Mouse (Mus musculus) neutrophil, adult 5-6 weeks (primary cell): ENCODE data around the gene Olfr1506. TPM values are rescaled to one million over a fixed set of nuclear protein-coding genes. Genes with fewer than 3 reads are reported as not detected.
A peak's percentile ranks its signal among the peaks of the same experiment; 100 is the strongest.
"Not testable (repeated sequence)": the region's sequence is repeated elsewhere in the genome, so short reads cannot be mapped to it uniquely, and the experiment has no call there.

Source experiments
- ATAC-seq: fragments of 151-379, 151-347 bp; 2 replicates; pipeline ENCODE4 v1.8.0; 2017; ENCODE audit warnings: mild to moderate bottlenecking, moderate TSS enrichment; ENCODE audit not compliant: insufficient number of reproducible peaks, poor library complexity, low FRiP score, severe bottlenecking; ENCODE audit errors: extremely low read depth
- total RNA-seq: library from RNA; stranded (forward); fragments of 200-1000 nt; gene quantifications from 2 replicates; pipeline ENCODE4 v1.2.3, GENCODE M21; 2017

Gene Olfr1506
- total RNA-seq, result not detected in 2 replicates

- not testable (repeated sequence) for ATAC-seq
Measured at GRCm38 (mm10) chr2:90224393-90224792, at the start of gene Olfr1506. Olfr1506 (minus strand) TSS chr2:90224493.

GRCm38 (mm10) chr2:90270932-90271331 lies 46.6 kb upstream of the Olfr1506 start, which contains the start of gene Olfr1271:
Olfr1271 (minus strand) TSS chr2:90271032.
- ATAC-seq, result no peak

DNA sequence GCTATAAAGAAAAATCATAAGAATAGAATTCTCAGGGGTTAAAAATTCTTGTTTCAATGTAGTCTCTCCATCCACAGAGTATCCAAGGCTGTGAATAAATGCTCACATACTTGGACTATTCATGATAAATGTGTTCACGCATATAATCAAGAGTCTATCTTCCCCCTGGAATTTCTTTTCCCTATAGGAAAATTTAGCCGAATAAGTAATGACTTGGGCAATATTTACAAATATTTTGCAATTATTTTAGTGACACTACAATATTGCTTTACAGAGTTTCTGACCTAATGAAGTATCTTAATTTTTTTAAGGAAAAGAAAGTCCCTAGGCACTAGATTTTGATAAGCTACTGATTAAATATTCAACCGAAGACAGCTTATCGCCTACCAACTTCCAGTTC lies 33.2 kb upstream of the Olfr1506 start, which contains the start of gene Olfr142:
Olfr142 (minus strand) TSS at position 101 of the 400 bp plus-strand sequence.
- no peak for ATAC-seq

GRCm38 (mm10) chr2:90199606-90200005 lies 24.7 kb downstream of the Olfr1506 start:
- not testable (repeated sequence) for ATAC-seq

GRCm38 (mm10) chr2:90195285-90195684 lies 29.0 kb downstream of the Olfr1506 start:
- not testable (repeated sequence) for ATAC-seq

DNA sequence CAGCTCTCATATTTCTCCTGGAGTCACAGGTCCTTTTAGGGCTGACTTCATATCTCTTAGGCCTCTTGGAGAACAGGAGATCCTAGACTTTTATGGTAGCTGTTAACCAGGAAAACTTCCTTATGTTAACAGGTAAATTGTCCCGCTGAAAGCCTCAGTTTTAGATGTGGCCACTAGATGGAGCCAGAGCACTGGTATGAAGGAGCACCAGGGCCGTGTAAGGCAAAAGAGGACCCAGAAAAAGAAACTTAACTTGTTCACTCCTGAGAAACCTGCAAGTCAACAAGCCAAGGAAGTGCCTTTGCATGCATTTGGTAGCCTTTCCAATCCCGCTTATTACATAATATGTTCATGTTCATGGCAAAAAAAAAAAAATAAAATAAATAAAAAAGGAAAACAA lies 29.5 kb downstream of the Olfr1506 start:
- peak; percentile 36; the same call in 1 of the 2 replicates for ATAC-seq

GRCm38 (mm10) chr2:90187082-90187481 lies 37.2 kb downstream of the Olfr1506 start:
- ATAC-seq, result not testable (repeated sequence)

- ATAC-seq, result not testable (repeated sequence)
Measured at GRCm38 (mm10) chr2:90186082-90186481, 38.2 kb downstream of the Olfr1506 start.

Other genes starting within 250 kb of the Olfr1506 start
- not detected in 2 replicates for gene Olfr1261, start 233.3 kb downstream of the Olfr1506 start, total RNA-seq
- gene Olfr1262, start 224.3 kb downstream of the Olfr1506 start, total RNA-seq, result not detected in 2 replicates
- not detected in 2 replicates for gene Olfr1263, start 212.4 kb downstream of the Olfr1506 start, total RNA-seq
- not detected in 2 replicates for gene Olfr1264, start 198.9 kb downstream of the Olfr1506 start, total RNA-seq
- gene Olfr1265, start 189.2 kb downstream of the Olfr1506 start, total RNA-seq, result not detected in 2 replicates
- gene Olfr140, start 160.9 kb downstream of the Olfr1506 start, total RNA-seq, result not detected in 2 replicates
- gene Olfr1269, start 103.1 kb downstream of the Olfr1506 start, total RNA-seq, result not detected in 2 replicates
- not detected in 2 replicates for gene Olfr32, start 82.2 kb downstream of the Olfr1506 start, total RNA-seq
- not detected in 2 replicates for gene Olfr1270, start 71.4 kb downstream of the Olfr1506 start, total RNA-seq
- gene Olfr142, start 33.1 kb upstream of the Olfr1506 start, total RNA-seq, result not detected in 2 replicates
- under 0.01 TPM in 2 replicates for gene Olfr1271, start 46.5 kb upstream of the Olfr1506 start, total RNA-seq
- not detected in 2 replicates for gene Olfr1272, start 68.3 kb upstream of the Olfr1506 start, total RNA-seq
- gene Gm13769, start 97.7 kb upstream of the Olfr1506 start, total RNA-seq, result 0.35 TPM in 1 of 2 replicates, not detected in the other
- gene Olfr1274-ps, start 174.2 kb upstream of the Olfr1506 start, total RNA-seq, result not detected in 2 replicates